Mouse (Mus musculus) ES-Bruce4 (cell line): ENCODE measurements around the gene Ankrd42.

Experiments
- CTCF ChIP-seq: IDR thresholded peaks from one replicate; pipeline ENCODE4 v1.8.1; 2011; ENCODE audit warnings: low read depth, low read length
- EP300 ChIP-seq: IDR thresholded peaks from 2 replicates; pipeline ENCODE4 v1.6.1; 2011; ENCODE audit warnings: low read depth, low read length; ENCODE audit not compliant: insufficient read depth
- POLR2A ChIP-seq: IDR thresholded peaks from one replicate; pipeline ENCODE4 v1.8.1; 2011; ENCODE audit warnings: low read length; ENCODE audit not compliant: insufficient read depth

DNA sequence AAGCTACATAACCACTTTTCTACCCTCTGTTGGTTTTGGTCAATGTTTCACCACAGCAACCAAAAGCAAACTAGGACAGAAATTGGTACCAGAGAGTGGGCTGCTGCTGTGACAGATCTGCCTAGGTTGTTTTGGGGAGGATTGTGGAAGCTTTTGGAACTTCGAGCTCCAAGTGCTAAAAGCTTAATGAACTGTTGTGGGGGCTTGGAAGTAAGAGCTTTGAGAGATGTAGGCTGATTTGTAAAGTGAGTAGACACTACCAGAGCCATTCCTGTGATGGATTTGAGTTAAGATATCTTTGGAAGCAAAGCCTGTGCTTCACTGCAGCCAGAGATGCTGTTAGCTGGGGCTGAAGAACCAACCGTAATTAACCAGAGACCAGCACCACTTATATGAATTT is 46.1 kb downstream of the Ankrd42 start:
- TF ChIP-seq POLR2A (no peak), CTCF (no peak), EP300 (no peak)
